Mouse (Mus musculus) heart, postnatal 25 days (tissue): Measurements from ENCODE around the gene Zc3h6. TPM values are rescaled to one million over a fixed set of nuclear protein-coding genes. Genes with fewer than 3 reads are reported as not detected.

Experiments
- DNase-seq: peaks from one replicate; pipeline ENCODE4 v3.0.0; 2022; ENCODE audit warnings: low spot score
- intact Hi-C: fragments of 180-260 bp; cut with DNase I; formaldehyde crosslinking; loops from one replicate; pipeline ENCODE4 v1.15.1; 2025
- total RNA-seq, 2 experiments: library from RNA; stranded (reverse); gene quantifications; 2 replicates each; pipeline ENCODE4 v1.2.3; 2021

The Zc3h6 gene
- 1 to 10 TPM; 3.6 to 4.9 TPM for total RNA-seq

- intact Hi-C loops: loop anchor here (5.0 kb wide), 1 partner anchor 100 kb away; the partner anchor contains the start of gene Ttl
- DNase-seq: peak; percentile 97
Measured at GRCm38 (mm10) chr2:128966641-128967580, at the start of gene Zc3h6. Gene Zc3h6 (plus strand): TSS chr2:128967402.

GRCm38 (mm10) chr2:128924799-128925198 is 42.4 kb upstream of the Zc3h6 start:
- no peak for DNase-seq
- intact Hi-C loops: no loop called here

GRCm38 (mm10) chr2:128928446-128928845 is 38.8 kb upstream of the Zc3h6 start:
- intact Hi-C loops: no loop called here
- no peak for DNase-seq

GRCm38 (mm10) chr2:128930704-128931103 is 36.5 kb upstream of the Zc3h6 start:
- no peak for DNase-seq
- intact Hi-C loops: no loop called here

GRCm38 (mm10) chr2:128936256-128936655 is 30.9 kb upstream of the Zc3h6 start:
- intact Hi-C loops: no loop called here
- no peak for DNase-seq

- DNase-seq: peak; percentile 93
- intact Hi-C loops: no loop called here
Measured at GRCm38 (mm10) chr2:128943538-128944528, 23.4 kb upstream of the Zc3h6 start, which contains the start of gene Zc3h8. Gene Zc3h8 (minus strand): TSS chr2:128944077.

GRCm38 (mm10) chr2:128947962-128948588 is 19.1 kb upstream of the Zc3h6 start:
- no peak for DNase-seq
- intact Hi-C loops: loop anchor here (2.0 to 5.0 kb wide), 5 partner anchors 23 to 309 kb away; partner anchors contain the start of genes Mertk, Slc20a1 and Ttl

GRCm38 (mm10) chr2:128954186-128954585 is 13.0 kb upstream of the Zc3h6 start:
- intact Hi-C loops: no loop called here
- no peak for DNase-seq

GRCm38 (mm10) chr2:128965505-128966105 is 1.6 kb upstream of the Zc3h6 start:
- DNase-seq: no peak
- intact Hi-C loops: loop anchor here (5.0 kb wide), 1 partner anchor 102 kb away; the partner anchor contains the start of gene Ttl

- no peak for DNase-seq
- intact Hi-C loops: loop anchor here (5.0 kb wide), 1 partner anchor 101 kb away; the partner anchor contains the start of gene Ttl
Measured at GRCm38 (mm10) chr2:128966236-128966635, 966 bp upstream of the Zc3h6 start.

GRCm38 (mm10) chr2:128967661-128968441 is 649 bp downstream of the Zc3h6 start, which contains the start of gene Gm10762:
Gene Gm10762 (minus strand): TSS chr2:128967725.
- intact Hi-C loops: loop anchor here (5.0 kb wide), 1 partner anchor 99 kb away; the partner anchor contains the start of gene Ttl
- peak; percentile 68 for DNase-seq

- intact Hi-C loops: loop anchor here (5.0 kb wide), 1 partner anchor 99 kb away; the partner anchor contains the start of gene Ttl
- DNase-seq: no peak
Measured at GRCm38 (mm10) chr2:128968475-128969083, 1.4 kb downstream of the Zc3h6 start.

- DNase-seq: no peak
- intact Hi-C loops: no loop called here
Measured at GRCm38 (mm10) chr2:128972301-128972700, 5.1 kb downstream of the Zc3h6 start.

GRCm38 (mm10) chr2:128975572-128975971 is 8.4 kb downstream of the Zc3h6 start:
- intact Hi-C loops: no loop called here
- DNase-seq: no peak

- intact Hi-C loops: no loop called here
- no peak for DNase-seq
Measured at GRCm38 (mm10) chr2:128984746-128985145, 17.5 kb downstream of the Zc3h6 start.

- intact Hi-C loops: loop anchor here (5.0 kb wide), 2 partner anchors 77 to 252 kb away; no protein-coding TSS in a partner anchor
- DNase-seq: no peak
Measured at GRCm38 (mm10) chr2:129004872-129005271, 37.7 kb downstream of the Zc3h6 start.

- DNase-seq: no peak
- intact Hi-C loops: loop anchor here (5.0 kb wide), 2 partner anchors 76 to 251 kb away; no protein-coding TSS in a partner anchor
Measured at GRCm38 (mm10) chr2:129006194-129006749, 39.1 kb downstream of the Zc3h6 start.
